Comparison of ENCODE assay signal across 9 mouse cellular contexts in the genomic region with DNA sequence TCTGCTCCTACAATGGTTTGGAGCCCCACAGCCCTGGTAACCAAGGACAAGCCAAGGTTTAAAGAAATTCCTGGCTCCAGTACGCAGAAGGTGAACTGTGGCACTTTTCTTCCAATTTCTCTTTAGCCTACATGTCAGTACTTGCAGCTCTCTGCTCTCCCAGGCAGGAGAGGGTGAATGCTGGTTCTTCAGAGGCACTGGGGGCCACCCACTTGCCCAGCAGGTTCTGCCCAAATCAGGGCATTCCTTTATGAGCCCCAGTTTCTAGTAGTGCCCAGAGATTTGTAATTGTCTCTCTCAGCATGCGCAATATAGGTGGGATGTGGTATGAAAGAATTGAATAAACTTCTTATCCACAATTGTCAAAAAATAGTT. TPM values are rescaled to one million over a fixed set of nuclear protein-coding genes. Genes with fewer than 3 reads are reported as not detected.
A peak's percentile ranks its signal among the peaks of the same experiment; 100 is the strongest.
DNase-seq lines count a peak whose midpoint lies in the region; ATAC-seq and TF ChIP-seq lines count a peak whose summit lies in the region.
"Had no signal": no experiment of that assay in that cellular context is flagged by ENCODE, and none has a peak within 500 bp of the region (broad histone marks: within the 10 kb centered on the region; RNA-seq: fewer than 3 reads in every experiment).

No protein-coding gene starts in this region.

- no peaks in the 10 kb centered on the region for H3K36me3 ChIP-seq in kidney, adult 2 months (ENCODE audit: control insufficient read depth, insufficient read depth, low read length)
- H3K36me3 ChIP-seq in kidney, embryonic 14.5 days (ENCODE audit: control insufficient read depth, insufficient read depth, low read length): no peaks in the 10 kb centered on the region
- H3K36me3 ChIP-seq in embryonic facial prominence, embryonic 14.5 days (ENCODE audit: control insufficient read depth, insufficient read depth, low read length): no peaks in the 10 kb centered on the region
- no peaks in the 10 kb centered on the region for H3K36me3 ChIP-seq in hindbrain, postnatal 0 days (ENCODE audit: insufficient read depth, low read length)
- H3K36me3 ChIP-seq in midbrain, embryonic 12.5 days: no peaks in the 10 kb centered on the region
- no peaks in the 10 kb centered on the region for H3K36me3 ChIP-seq in thymus, adult 2 months (ENCODE audit: control insufficient read depth, insufficient read depth, low read length)

- H3K27ac ChIP-seq in kidney, adult 2 months (ENCODE audit: insufficient read depth, low read depth, low read length): peak overlapping the region; percentile 96
- H3K27ac ChIP-seq in kidney, embryonic 14.5 days (ENCODE audit: low read depth, low read length): no peak overlapping the region
- no peak overlapping the region; the same call in 1 of the 2 replicates for H3K27ac ChIP-seq in embryonic facial prominence, embryonic 14.5 days (replicated peaks; ENCODE audit: low read depth, low read length)
- H3K27ac ChIP-seq in hindbrain, postnatal 0 days: peak overlapping the region; percentile 27; the same call in 1 of the 2 replicates
- H3K27ac ChIP-seq in midbrain, embryonic 12.5 days (replicated peaks): no peak overlapping the region
- no peak overlapping the region; the same call in 1 of the 2 replicates for H3K27ac ChIP-seq in thymus, adult 2 months (ENCODE audit: control insufficient read depth, insufficient read depth, low read length)

- no peak for TF ChIP-seq CTCF in kidney, adult 2 months (conservative IDR thresholded peaks at IDR 0.05; ENCODE audit: insufficient read depth, insufficient read length, low read depth, low read length)
- no peak for TF ChIP-seq CTCF in hindbrain, postnatal 0 days (IDR thresholded peaks at IDR 0.05; ENCODE audit: low read depth)
- no peak for TF ChIP-seq CTCF in thymus, adult 2 months (IDR thresholded peaks at IDR 0.05; ENCODE audit: borderline replicate concordance, control insufficient read depth, extremely low read depth, insufficient read depth, low read length, poor library complexity)

- H3K4me1 ChIP-seq in kidney, adult 2 months (ENCODE audit: control insufficient read depth, insufficient read depth, low read length): peaks cover 12% of the 10 kb centered on the region; the same call in 1 of the 2 replicates
- H3K4me1 ChIP-seq in kidney, embryonic 14.5 days (ENCODE audit: control insufficient read depth, insufficient read depth, low read length): peaks cover 11% of the 10 kb centered on the region; the same call in 1 of the 2 replicates
- peaks cover 18% of the 10 kb centered on the region for H3K4me1 ChIP-seq in embryonic facial prominence, embryonic 14.5 days (ENCODE audit: control insufficient read depth, insufficient read depth, low read length)
- no peaks in the 10 kb centered on the region for H3K4me1 ChIP-seq in hindbrain, postnatal 0 days (ENCODE audit: insufficient read depth, low read length)
- H3K4me1 ChIP-seq in midbrain, embryonic 12.5 days: peaks cover 20% of the 10 kb centered on the region
- peaks cover 10% of the 10 kb centered on the region for H3K4me1 ChIP-seq in thymus, adult 2 months (replicated peaks; ENCODE audit: control insufficient read depth, insufficient read depth, low read length)

- no peak overlapping the region for H3K4me3 ChIP-seq in kidney, adult 2 months (ENCODE audit: insufficient read depth, low read depth, low read length)
- no peak overlapping the region for H3K4me3 ChIP-seq in kidney, embryonic 14.5 days (ENCODE audit: low read length)
- H3K4me3 ChIP-seq in embryonic facial prominence, embryonic 14.5 days (ENCODE audit: low read depth, low read length): no peak overlapping the region
- H3K4me3 ChIP-seq in hindbrain, postnatal 0 days (ENCODE audit: low read length): no peak overlapping the region
- H3K4me3 ChIP-seq in midbrain, embryonic 12.5 days: no peak overlapping the region
- H3K4me3 ChIP-seq in thymus, adult 2 months (ENCODE audit: control insufficient read depth, insufficient read depth, low read length): no peak overlapping the region

- WGBS in kidney, adult 2 months: 57% methylated on average over 2 of the region's 2 CpGs
- WGBS in kidney, embryonic 14.5 days: 57% methylated on average over 2 of the region's 2 CpGs
- WGBS in embryonic facial prominence, embryonic 14.5 days: 60% methylated on average over 2 of the region's 2 CpGs
- WGBS in hindbrain, postnatal 0 days: 52% methylated on average over 2 of the region's 2 CpGs
- WGBS in midbrain, embryonic 12.5 days: 54% methylated on average over 2 of the region's 2 CpGs
- 91% methylated on average over 2 of the region's 2 CpGs for WGBS in thymus, adult 2 months

- DNase-seq in kidney, adult 2 months: peak; percentile 44
- peak; percentile 64 for DNase-seq in embryonic facial prominence, embryonic 14.5 days (ENCODE audit: low spot score)
- no peak for DNase-seq in hindbrain, postnatal 0 days (ENCODE audit: low spot score)
- DNase-seq in thymus, adult 2 months: no peak
- no peak for DNase-seq in right cerebral cortex, postnatal 4 days
- DNase-seq: gastrocnemius, postnatal 14 days had no signal

- H3K27me3 ChIP-seq in kidney, adult 2 months (replicated peaks; ENCODE audit: control insufficient read depth, insufficient read depth, low read length): no peaks in the 10 kb centered on the region
- H3K27me3 ChIP-seq in kidney, embryonic 14.5 days (ENCODE audit: control insufficient read depth, insufficient read depth, low read length): no peaks in the 10 kb centered on the region
- H3K27me3 ChIP-seq in embryonic facial prominence, embryonic 14.5 days (replicated peaks; ENCODE audit: control insufficient read depth, insufficient read depth, low read length): no peaks in the 10 kb centered on the region
- H3K27me3 ChIP-seq in hindbrain, postnatal 0 days (ENCODE audit: insufficient read depth, low read length): no peaks in the 10 kb centered on the region
- H3K27me3 ChIP-seq in midbrain, embryonic 12.5 days: no peaks in the 10 kb centered on the region
- no peaks in the 10 kb centered on the region for H3K27me3 ChIP-seq in thymus, adult 2 months (ENCODE audit: control insufficient read depth, insufficient read depth, low read length)

- no peak for ATAC-seq in kidney, embryonic 14.5 days (ENCODE audit: low FRiP score, low TSS enrichment)
- peak; percentile 59; the same call in 1 of the 2 replicates for ATAC-seq in embryonic facial prominence, embryonic 14.5 days (ENCODE audit: low read depth)
- ATAC-seq in hindbrain, postnatal 0 days: no peak
- ATAC-seq in midbrain, embryonic 12.5 days (ENCODE audit: low FRiP score, low read depth): no peak; the same call in 1 of the 2 replicates
- ATAC-seq in megakaryocyte, adult 5-6 weeks (ENCODE audit: poor library complexity, severe bottlenecking): no peak

- H3K9me3 ChIP-seq in kidney, embryonic 14.5 days (ENCODE audit: control insufficient read depth, low read length): no peaks in the 10 kb centered on the region
- no peaks in the 10 kb centered on the region for H3K9me3 ChIP-seq in embryonic facial prominence, embryonic 14.5 days (ENCODE audit: control insufficient read depth, low read length)
- no peaks in the 10 kb centered on the region for H3K9me3 ChIP-seq in hindbrain, postnatal 0 days (ENCODE audit: low read length)
- no peaks in the 10 kb centered on the region for H3K9me3 ChIP-seq in midbrain, embryonic 12.5 days

- no peak overlapping the region for H3K4me2 ChIP-seq in kidney, embryonic 14.5 days (replicated peaks; ENCODE audit: low read depth, low read length)
- peak overlapping the region; percentile 42; the same call in 1 of the 2 replicates for H3K4me2 ChIP-seq in embryonic facial prominence, embryonic 14.5 days (ENCODE audit: low read depth, low read length)
- H3K4me2 ChIP-seq in hindbrain, postnatal 0 days (ENCODE audit: low read depth, low read length): peak overlapping the region; percentile 45
- peak overlapping the region; percentile 43 for H3K4me2 ChIP-seq in midbrain, embryonic 12.5 days (replicated peaks)

- H3K9ac ChIP-seq in kidney, embryonic 14.5 days (ENCODE audit: low read depth, low read length): no peak overlapping the region
- H3K9ac ChIP-seq in embryonic facial prominence, embryonic 14.5 days (ENCODE audit: low read depth, low read length): no peak overlapping the region
- no peak overlapping the region for H3K9ac ChIP-seq in hindbrain, postnatal 0 days (replicated peaks; ENCODE audit: low read length)
- no peak overlapping the region for H3K9ac ChIP-seq in midbrain, embryonic 12.5 days (replicated peaks)

- TF ChIP-seq POLR2A in kidney, adult 2 months (IDR thresholded peaks at IDR 0.05; ENCODE audit: low read depth, low read length): no peak
- TF ChIP-seq POLR2A in thymus, adult 2 months (IDR thresholded peaks at IDR 0.05; ENCODE audit: control insufficient read depth, extremely low read depth, insufficient read depth, low read length, poor library complexity): no peak

RNA-seq across cellular contexts. Expression of a gene that starts 32.5 kb away (rescaled TPM):
- 11.5 and 12.5 TPM in 2 replicates for polyA plus RNA-seq in kidney, adult 2 months (2012; rRNA removed)
- polyA plus RNA-seq in kidney, embryonic 14.5 days (2014; fragmentation: Nextera tagmentation; extraction: Ambion mirVana): 9.7 and 10.9 TPM in 2 replicates
- 12.3 and 12.7 TPM in 2 replicates for polyA plus RNA-seq in embryonic facial prominence, embryonic 14.5 days (2014; fragmentation: Nextera tagmentation; extraction: Ambion mirVana)
- total RNA-seq in hindbrain, postnatal 0 days (2014; rRNA removed): 18.5 and 21.7 TPM in 2 replicates
- polyA plus RNA-seq in hindbrain, postnatal 0 days (2015; fragmentation: Nextera tagmentation; extraction: Ambion mirVana): 10.3 and 10.5 TPM in 2 replicates
- polyA plus RNA-seq in midbrain, embryonic 12.5 days (2016; fragmentation: Nextera tagmentation; extraction: Ambion mirVana): 9.4 and 12.3 TPM in 2 replicates
- polyA plus RNA-seq in thymus, adult 2 months (2012; rRNA removed): 21.7 and 27.5 TPM in 2 replicates
- total RNA-seq in megakaryocyte, adult 5-6 weeks (2015): 67.8 and 74.8 TPM in 2 replicates
- total RNA-seq in megakaryocyte, adult 5-6 weeks (2017): 33.7 and 43.9 TPM in 2 replicates

Comparison
In these comparisons a context has a peak if more than half of its experiments do, and no peak if none do; other contexts are left out.
1. H3K27ac ChIP-seq: peak in kidney, adult 2 months (single experiment) and hindbrain, postnatal 0 days (single experiment); none in kidney, embryonic 14.5 days (single experiment), embryonic facial prominence, embryonic 14.5 days (single experiment), midbrain, embryonic 12.5 days (single experiment) and thymus, adult 2 months (single experiment).
2. DNase-seq: peak in kidney, adult 2 months (single experiment) and embryonic facial prominence, embryonic 14.5 days (single experiment); none in hindbrain, postnatal 0 days (single experiment), thymus, adult 2 months (single experiment) and right cerebral cortex, postnatal 4 days (single experiment).